Mouse (Mus musculus): Measurements from ENCODE around the gene Atp6v0a1. TPM values are rescaled to one million over a fixed set of nuclear protein-coding genes. Genes with fewer than 3 reads are reported as not detected.

The Atp6v0a1 gene
- polyA plus RNA-seq, 1 experiment from 2014 or later, result 62.1 TPM

- 2% methylated on average over 20 of the region's 20 CpGs for WGBS
- no peaks in the 10 kb centered on the region for H3K9me3 ChIP-seq (ENCODE audit: control insufficient read depth)
- TF ChIP-seq CTCF (IDR thresholded peaks at IDR 0.05; ENCODE audit: low read depth), result peak; percentile 98
- peak overlapping the region; percentile 73 for H3K4me2 ChIP-seq (replicated peaks; ENCODE audit: low read depth)
- no peaks in the 10 kb centered on the region for H3K4me1 ChIP-seq (replicated peaks; ENCODE audit: control insufficient read depth, insufficient read depth, low read length)
- H3K27ac ChIP-seq (ENCODE audit: low read depth, low read length), result no peak overlapping the region
- peak overlapping the region; percentile 36 for H3K4me3 ChIP-seq (ENCODE audit: low read depth, low read length)
- ATAC-seq, result peak; percentile 48
- no peaks in the 10 kb centered on the region for H3K27me3 ChIP-seq (replicated peaks; ENCODE audit: control insufficient read depth, insufficient read depth, low read length)
- H3K9ac ChIP-seq (ENCODE audit: low read depth, low read length), result peak overlapping the region; percentile 23; the same call in 1 of the 2 replicates
- H3K36me3 ChIP-seq (ENCODE audit: control insufficient read depth, insufficient read depth), result no peaks in the 10 kb centered on the region
Observed at GRCm38 (mm10) chr11:100983125-100983777, 26.0 kb upstream of the Atp6v0a1 start.

GRCm38 (mm10) chr11:100983778-100984131, 25.5 kb upstream of the Atp6v0a1 start:
- Histone ChIP-seq H3K9me3 (ENCODE audit: control insufficient read depth) (no peaks in the 10 kb centered on the region), H3K9ac (ENCODE audit: low read depth, low read length) (no peak overlapping the region), H3K4me2 (replicated peaks; ENCODE audit: low read depth) (peak overlapping the region; percentile 73; the same call in 1 of the 2 replicates), H3K36me3 (ENCODE audit: control insufficient read depth, insufficient read depth) (no peaks in the 10 kb centered on the region), H3K4me1 (replicated peaks; ENCODE audit: control insufficient read depth, insufficient read depth, low read length) (no peaks in the 10 kb centered on the region), H3K27me3 (replicated peaks; ENCODE audit: control insufficient read depth, insufficient read depth, low read length) (no peaks in the 10 kb centered on the region), H3K27ac (ENCODE audit: low read depth, low read length) (no peak overlapping the region), H3K4me3 (ENCODE audit: low read depth, low read length) (no peak overlapping the region)
- no peak for ATAC-seq
- 64% methylated on average over 7 of the region's 7 CpGs for WGBS
- TF ChIP-seq CTCF (IDR thresholded peaks at IDR 0.05; ENCODE audit: low read depth), result no peak

- no peak overlapping the region for H3K9ac ChIP-seq (ENCODE audit: low read depth, low read length)
- WGBS, result 63% methylated on average over 3 of the region's 3 CpGs
- H3K9me3 ChIP-seq (ENCODE audit: control insufficient read depth), result no peaks in the 10 kb centered on the region
- no peaks in the 10 kb centered on the region for H3K4me1 ChIP-seq (replicated peaks; ENCODE audit: control insufficient read depth, insufficient read depth, low read length)
- no peak overlapping the region for H3K27ac ChIP-seq (ENCODE audit: low read depth, low read length)
- ATAC-seq, result no peak
- no peaks in the 10 kb centered on the region for H3K27me3 ChIP-seq (replicated peaks; ENCODE audit: control insufficient read depth, insufficient read depth, low read length)
- H3K4me2 ChIP-seq (replicated peaks; ENCODE audit: low read depth), result no peak overlapping the region
- no peak overlapping the region for H3K4me3 ChIP-seq (ENCODE audit: low read depth, low read length)
- peak; percentile 65 for TF ChIP-seq CTCF (IDR thresholded peaks at IDR 0.05; ENCODE audit: low read depth)
- no peaks in the 10 kb centered on the region for H3K36me3 ChIP-seq (ENCODE audit: control insufficient read depth, insufficient read depth)
Observed at GRCm38 (mm10) chr11:100985607-100986006, 23.6 kb upstream of the Atp6v0a1 start.

GRCm38 (mm10) chr11:100988674-100989073, 20.6 kb upstream of the Atp6v0a1 start:
- TF ChIP-seq CTCF (IDR thresholded peaks at IDR 0.05; ENCODE audit: low read depth), result no peak
- Histone ChIP-seq H3K4me1 (replicated peaks; ENCODE audit: control insufficient read depth, insufficient read depth, low read length) (no peaks in the 10 kb centered on the region), H3K9me3 (ENCODE audit: control insufficient read depth) (no peaks in the 10 kb centered on the region), H3K4me2 (replicated peaks; ENCODE audit: low read depth) (no peak overlapping the region), H3K36me3 (ENCODE audit: control insufficient read depth, insufficient read depth) (no peaks in the 10 kb centered on the region), H3K27me3 (replicated peaks; ENCODE audit: control insufficient read depth, insufficient read depth, low read length) (no peaks in the 10 kb centered on the region), H3K27ac (ENCODE audit: low read depth, low read length) (no peak overlapping the region), H3K4me3 (ENCODE audit: low read depth, low read length) (no peak overlapping the region), H3K9ac (ENCODE audit: low read depth, low read length) (no peak overlapping the region)
- 83% methylated on average over 3 of the region's 3 CpGs for WGBS
- no peak for ATAC-seq

- no peaks in the 10 kb centered on the region for H3K9me3 ChIP-seq (ENCODE audit: control insufficient read depth)
- ATAC-seq, result no peak
- no peak overlapping the region for H3K9ac ChIP-seq (ENCODE audit: low read depth, low read length)
- no peaks in the 10 kb centered on the region for H3K4me1 ChIP-seq (replicated peaks; ENCODE audit: control insufficient read depth, insufficient read depth, low read length)
- 64% methylated on average over 2 of the region's 2 CpGs for WGBS
- no peak overlapping the region for H3K4me3 ChIP-seq (ENCODE audit: low read depth, low read length)
- no peak overlapping the region for H3K4me2 ChIP-seq (replicated peaks; ENCODE audit: low read depth)
- no peak for TF ChIP-seq CTCF (IDR thresholded peaks at IDR 0.05; ENCODE audit: low read depth)
- no peaks in the 10 kb centered on the region for H3K36me3 ChIP-seq (ENCODE audit: control insufficient read depth, insufficient read depth)
- H3K27ac ChIP-seq (ENCODE audit: low read depth, low read length), result no peak overlapping the region
- no peaks in the 10 kb centered on the region for H3K27me3 ChIP-seq (replicated peaks; ENCODE audit: control insufficient read depth, insufficient read depth, low read length)
Observed at GRCm38 (mm10) chr11:100989666-100990065, 19.6 kb upstream of the Atp6v0a1 start.

GRCm38 (mm10) chr11:100991027-100991534, 18.2 kb upstream of the Atp6v0a1 start:
- Histone ChIP-seq H3K4me1 (replicated peaks; ENCODE audit: control insufficient read depth, insufficient read depth, low read length) (no peaks in the 10 kb centered on the region), H3K9ac (ENCODE audit: low read depth, low read length) (no peak overlapping the region), H3K9me3 (ENCODE audit: control insufficient read depth) (no peaks in the 10 kb centered on the region), H3K4me2 (replicated peaks; ENCODE audit: low read depth) (no peak overlapping the region), H3K27ac (ENCODE audit: low read depth, low read length) (no peak overlapping the region), H3K4me3 (ENCODE audit: low read depth, low read length) (no peak overlapping the region), H3K36me3 (ENCODE audit: control insufficient read depth, insufficient read depth) (no peaks in the 10 kb centered on the region), H3K27me3 (replicated peaks; ENCODE audit: control insufficient read depth, insufficient read depth, low read length) (no peaks in the 10 kb centered on the region)
- no peak for TF ChIP-seq CTCF (IDR thresholded peaks at IDR 0.05; ENCODE audit: low read depth)
- WGBS, result 36% methylated on average over 6 of the region's 6 CpGs
- no peak for ATAC-seq

Measured in intestine, postnatal 0 days (tissue).